Mouse (Mus musculus) CD8-positive naive resting alpha-beta T cell, adult 2 months (primary cell): ENCODE results near the gene Pop7.

Experiments
- DNase-seq, 2 experiments: peaks; one replicate each; pipeline ENCODE4 v3.0.0; 2022; ENCODE audit warnings: low read depth in 2 of 2, low spot score in 2 of 2

The Pop7 gene

DNA sequence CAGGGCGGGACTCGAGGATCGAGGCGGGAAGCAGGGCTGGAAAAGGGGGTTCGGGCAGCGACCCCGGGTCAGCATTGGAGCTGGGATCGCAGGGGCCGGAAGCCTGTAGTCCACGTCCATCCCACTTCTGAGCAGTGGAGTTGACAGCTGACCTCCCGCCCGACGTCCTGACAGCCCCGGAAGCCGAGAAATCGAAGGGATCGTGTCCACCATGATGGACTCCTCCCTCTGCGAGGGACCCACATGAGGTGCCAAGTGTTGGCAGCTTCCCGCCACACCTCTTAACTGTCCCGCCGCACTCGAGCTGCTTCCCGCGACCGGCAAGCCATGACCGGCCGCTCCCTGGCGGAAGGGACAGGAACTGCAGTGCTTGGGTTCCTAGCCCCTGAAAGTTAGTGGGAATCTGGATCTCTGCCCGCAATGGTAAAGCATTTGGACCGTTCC is 371 bp upstream of the Pop7 start:
- peak; percentile 65 to 75 for DNase-seq

DNA sequence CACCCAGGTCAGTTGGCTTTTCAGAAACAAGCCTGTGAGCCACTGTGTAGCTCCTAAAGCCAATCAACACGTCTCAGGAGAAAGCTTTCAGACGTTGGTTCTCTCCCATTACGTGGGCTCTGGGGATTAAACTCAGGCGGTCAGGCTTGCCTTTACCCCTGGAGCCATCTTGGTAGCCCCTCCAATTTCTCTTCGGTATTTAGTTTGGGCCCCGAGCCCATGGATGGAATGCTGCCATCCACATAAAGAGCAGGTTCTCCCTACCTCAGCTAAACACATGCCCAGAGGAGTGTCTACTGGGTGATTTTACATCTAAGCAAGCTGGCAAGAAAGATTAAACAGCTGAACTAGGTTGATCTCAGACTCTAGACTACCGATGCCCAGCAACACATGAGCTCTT is 2.1 kb downstream of the Pop7 start:
- no peak for DNase-seq

DNA sequence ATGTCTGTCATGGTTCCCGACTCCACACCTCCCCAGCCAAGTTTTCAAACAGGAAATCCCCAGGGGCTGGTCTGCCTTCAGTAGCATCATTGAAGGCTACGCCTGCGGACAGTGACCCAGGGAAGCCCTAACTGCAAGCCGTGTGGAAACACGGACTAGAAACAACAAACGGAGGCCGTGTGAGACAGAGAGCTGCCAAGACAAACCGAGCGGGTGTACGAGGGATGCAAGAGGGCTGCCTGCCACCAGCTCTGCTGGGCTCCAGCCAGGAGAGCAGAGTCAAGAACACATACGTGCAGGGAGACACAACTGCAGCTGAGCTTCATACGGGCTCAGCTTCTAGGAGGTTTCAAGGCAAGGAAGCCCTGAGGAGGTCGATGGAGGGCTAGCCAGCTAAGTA is 8.5 kb downstream of the Pop7 start:
- DNase-seq: no peak

DNA sequence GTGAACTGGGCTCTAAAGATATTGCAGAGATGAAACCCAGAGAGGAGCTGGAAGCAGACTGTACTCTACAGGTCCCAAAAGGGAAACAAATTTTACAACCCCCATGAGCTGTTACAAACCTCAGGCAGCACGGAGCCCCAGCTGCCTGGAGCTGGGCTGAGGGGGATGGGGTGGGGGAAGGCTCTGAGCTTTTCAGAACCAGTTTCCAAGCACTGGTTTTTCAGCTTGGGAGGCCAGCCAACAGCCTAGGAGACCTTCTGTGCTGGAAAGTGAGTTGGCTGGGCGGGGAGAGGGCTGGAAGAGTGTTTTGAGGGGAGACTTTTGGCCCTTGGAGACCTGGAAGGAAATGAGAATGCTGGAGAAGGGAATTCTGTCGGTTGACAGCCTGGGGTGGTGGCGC is 10.8 kb downstream of the Pop7 start:
- DNase-seq: no peak

DNA sequence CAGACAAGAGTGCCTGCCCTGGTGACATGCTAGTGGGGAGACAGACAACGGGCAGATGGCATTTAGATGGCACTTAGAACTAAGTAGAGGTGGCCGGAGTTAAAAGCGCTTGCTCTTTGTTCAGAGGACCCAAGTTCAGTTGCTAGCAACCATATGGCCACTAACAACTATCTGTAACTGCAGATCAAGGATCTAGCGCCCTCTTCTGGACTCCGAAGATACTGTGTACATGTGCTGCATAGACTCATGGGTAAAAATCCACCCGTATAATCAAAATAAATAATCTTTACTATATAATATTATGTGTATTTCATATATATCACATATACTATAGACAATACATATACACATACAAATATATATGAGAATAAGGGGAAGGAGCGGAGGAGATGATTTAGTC is 14.7 kb downstream of the Pop7 start:
- DNase-seq: no peak

DNA sequence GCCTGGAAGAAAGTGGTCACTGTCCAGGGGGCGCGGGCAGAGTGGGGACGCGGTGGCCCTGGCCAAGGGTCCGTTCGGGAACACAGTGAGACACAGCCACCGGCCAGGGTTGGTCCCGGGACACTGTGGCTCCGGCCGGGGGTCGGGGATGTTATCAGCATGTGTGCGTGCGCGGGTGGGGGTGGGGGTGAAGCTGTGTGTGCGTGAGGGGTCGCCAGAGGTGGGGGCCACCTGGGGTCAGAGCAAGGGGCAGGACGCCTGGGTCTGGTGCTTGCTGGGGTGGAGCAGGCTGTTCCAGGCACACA is 16.5 kb downstream of the Pop7 start:
- DNase-seq: no peak

DNA sequence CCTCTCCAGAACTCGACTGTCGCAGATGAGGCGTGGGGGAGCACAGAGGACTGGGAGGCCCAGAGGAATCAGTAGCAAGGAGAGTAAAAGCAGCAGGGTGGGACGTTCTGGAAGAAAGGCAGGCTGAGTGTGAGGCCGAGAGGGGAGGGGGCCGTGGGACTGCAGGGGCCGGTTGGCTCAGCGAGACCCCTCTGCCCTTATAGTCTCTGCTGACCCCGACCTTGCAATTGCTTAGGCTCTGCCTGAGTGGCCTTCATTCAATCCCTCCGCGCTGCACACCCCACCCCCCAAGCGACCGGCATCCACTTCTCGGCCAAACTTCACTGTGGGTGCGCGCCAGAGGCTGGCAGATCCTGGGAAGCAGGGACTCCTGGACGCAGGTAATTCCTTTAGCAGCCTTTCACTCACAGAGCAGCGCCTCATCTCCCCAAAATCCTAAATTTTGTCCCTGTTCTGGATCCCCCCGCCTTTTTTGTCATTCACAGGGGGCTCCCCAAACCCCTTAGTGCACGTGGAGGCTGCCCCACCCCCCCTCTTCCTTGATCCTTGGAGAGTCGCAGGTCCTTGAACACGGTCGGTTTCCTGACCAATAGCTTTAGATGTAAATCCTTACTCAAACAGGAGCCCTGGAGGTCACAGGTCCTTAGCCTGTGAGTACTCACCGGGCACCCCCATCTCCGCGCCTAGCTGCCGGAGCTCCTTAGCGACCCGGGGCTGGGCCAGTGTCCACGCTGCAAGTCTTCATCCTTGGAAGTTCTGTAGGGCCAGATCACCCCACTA is 17.1 kb downstream of the Pop7 start:
- DNase-seq: no peak

DNA sequence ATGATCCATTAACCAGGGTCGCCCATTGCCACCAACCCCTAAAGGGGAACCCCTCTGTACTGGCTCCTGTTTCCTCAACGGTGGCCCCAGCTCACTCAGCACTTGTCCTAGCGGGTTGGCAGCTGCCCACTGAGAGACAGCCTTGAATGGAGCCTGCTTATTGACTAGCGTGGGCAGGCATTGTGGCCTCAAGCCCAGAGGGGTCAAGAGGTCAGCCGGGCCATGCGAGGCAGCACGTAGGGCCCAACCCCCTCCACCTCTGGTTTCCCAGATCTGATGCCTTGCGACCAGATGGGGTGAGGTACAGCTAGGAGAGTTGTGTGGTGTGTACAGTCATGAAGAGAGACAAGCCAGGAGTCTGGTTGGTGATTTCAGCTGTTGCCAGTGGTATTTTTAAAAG is 20.4 kb downstream of the Pop7 start:
- DNase-seq: no peak

DNA sequence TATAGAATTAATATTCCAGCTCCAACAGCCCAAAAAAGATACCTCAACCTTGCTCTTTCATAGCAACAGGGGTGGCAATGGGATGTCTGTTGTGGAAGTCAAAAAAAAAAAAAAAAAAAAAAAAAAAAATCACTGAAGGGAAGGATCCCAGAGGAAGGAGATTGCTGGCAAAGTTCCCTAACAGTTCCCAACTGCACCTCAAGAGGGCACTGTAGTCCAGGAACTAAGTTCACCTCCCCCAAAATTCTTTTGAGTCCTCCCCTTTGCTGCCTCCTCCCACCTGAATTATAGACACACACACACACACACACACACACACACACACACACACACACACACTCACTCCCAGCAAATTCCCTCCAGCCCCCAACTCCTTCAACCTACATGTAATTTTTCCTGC is 21.2 kb downstream of the Pop7 start:
- peak; percentile 29 to 48 for DNase-seq

DNA sequence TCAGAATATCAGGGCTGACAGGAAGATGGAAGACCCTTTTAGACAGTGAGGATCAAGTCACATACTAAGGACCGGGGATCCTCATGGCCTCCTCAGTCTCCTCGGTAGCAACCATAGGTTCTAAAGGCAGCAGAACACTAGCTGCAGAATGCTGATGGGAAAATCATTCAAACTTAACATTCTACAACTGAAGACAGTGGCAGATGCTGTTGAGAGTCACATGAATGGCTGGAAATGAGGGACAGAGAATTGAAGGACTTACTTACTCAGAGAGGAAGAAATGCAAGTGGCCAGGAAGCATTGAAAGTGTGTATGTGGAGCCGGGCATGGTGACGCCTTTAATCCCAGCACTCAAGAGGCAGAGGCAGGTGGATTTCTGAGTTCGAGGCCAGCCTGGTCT is 25.4 kb downstream of the Pop7 start, which contains the start of gene Zan:
Gene Zan, minus strand, starts transcription at position 101 of the 400 bp plus-strand sequence.
- DNase-seq: no peak

DNA sequence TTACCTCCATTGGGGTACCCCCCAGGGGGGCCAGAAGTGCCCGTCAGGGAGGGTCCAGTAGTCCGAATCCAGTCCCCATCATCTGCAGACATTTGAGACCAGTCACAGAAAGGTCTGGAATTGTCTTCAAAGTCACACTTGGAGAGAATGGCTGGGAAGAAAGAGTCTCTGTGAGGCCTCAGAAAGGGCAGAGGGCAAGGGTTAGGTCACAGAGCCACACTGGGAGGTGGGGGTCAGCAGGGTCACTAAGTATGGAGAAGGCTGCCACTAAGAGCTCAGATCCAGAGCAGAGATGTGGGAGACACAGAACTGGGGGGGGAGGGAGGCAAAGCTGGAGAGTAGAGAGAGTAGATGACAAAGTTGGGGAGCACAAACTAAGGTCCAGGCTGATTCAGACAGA is 28.0 kb downstream of the Pop7 start:
- DNase-seq: no peak

DNA sequence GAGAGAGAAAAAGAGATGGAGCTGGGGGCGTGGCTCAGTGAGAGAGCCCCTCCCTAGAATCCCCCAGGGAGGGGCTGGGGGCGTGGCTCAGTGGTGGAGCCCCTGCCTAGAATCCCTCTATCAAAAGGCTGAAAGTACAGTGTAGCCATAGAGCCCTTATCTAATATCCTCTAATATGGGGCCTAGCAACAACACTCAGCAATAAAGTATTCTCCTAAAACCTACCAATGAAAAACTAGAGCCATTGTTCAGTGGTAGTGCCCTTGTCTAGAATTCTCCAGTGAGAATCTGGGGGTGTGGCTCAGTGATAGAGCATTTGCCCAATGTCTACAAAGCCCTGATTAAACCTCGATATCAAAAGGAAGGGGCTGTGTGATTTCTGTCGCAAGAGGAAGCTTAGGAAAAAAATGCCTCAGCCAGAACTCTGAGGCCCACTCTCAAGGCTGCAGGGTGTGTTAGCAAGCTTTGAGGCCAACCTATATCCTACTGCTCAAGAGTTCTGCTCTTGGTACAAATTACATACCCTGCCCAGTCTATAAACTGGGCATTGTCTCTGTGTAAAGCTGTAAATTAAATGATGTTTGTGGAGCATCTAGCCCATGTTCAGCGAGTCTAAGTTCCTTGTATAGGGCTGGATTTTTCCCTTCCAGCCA is 29.9 kb downstream of the Pop7 start:
- no peak for DNase-seq

DNA sequence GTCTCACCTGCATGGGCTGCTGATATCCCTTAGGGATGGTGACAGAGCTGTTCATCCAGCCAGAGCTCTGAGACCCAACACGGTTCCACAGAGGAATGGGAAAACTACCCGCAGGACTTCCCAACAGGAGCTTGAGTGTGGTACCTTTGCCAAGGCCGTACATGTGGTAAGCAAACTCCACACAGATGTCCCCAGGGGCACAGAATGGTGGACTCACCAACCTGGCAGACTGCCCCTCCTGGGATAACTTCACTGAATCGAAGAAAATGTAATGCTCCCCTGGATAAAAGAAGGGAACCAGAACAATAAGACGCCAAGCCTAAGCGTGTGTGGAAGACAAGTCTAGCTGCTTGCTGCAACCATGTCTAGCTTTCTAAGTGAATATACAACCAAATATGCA is 35.4 kb downstream of the Pop7 start:
- no peak for DNase-seq

DNA sequence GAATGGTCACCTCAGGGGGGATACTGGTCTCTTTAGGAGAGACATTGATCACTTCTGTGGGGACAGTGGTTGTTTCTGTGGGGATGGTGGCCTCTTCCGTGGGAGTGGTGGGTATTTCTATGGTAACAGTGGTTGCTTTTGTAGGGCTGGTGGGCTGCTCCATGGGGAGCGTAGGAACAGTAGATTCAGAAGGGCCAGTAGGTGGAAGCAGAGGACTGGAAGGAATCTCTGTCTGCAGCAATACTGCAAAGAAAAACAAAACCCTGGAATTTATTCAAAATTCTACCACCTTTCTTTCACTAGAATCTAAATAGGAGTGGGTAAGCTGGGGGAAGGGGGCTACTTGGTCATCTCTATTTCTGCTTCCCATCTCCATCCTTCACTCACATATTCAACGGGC is 37.3 kb downstream of the Pop7 start:
- no peak for DNase-seq

DNA sequence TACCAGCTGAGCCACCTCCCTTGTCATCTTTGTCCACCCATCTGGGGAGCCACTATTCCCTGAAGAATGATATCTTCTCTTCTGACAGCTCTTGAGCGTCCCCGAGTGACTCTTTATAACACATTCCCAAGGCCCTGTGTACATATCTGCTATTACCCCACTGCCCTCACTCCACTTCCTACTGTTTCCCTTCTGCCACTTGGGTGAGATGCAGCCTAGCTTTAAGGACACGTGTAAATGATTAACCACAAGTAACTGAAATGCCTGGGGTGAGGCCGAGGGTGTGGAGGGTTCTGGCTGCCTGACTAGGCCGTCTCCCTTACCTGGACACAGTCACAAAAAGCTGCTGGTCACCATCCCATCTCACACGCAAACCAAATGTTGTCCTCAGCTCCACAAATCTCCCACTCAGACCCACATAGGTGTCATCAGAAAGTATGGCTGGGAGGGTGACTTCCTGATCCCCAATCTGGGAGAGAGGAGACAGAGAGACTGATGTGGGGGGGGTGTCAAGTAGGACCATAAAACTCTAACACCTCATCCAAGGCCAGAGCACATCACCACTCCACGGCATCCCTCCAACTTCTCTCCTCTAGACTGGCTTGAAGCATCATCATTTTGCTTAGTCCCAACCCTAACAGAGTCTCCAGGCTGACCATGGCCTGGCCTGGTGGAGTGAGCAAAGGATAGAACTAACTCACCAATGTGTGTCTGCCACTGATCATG is 46.3 kb downstream of the Pop7 start:
- no peak for DNase-seq

DNA sequence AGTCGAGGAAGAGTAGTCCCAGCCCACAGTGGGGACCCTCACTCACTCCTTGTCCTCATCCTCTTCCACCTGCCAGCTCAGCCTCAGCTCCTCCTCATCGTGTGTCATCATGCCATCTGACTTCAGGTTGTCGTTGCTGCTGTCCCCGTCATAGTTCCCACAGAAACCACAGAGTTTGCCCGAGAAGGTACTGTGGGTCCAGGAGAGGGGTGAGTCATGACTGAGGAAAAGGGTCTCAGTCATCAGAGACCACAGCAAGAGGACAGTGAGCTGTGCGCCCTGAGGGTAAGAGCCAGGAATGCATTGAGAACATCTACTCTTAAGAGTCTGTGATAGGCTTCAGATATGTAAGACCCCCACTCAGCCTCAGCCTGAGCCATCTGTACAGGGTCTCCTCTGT is 47.1 kb downstream of the Pop7 start:
- no peak for DNase-seq
